Mouse (Mus musculus): ENCODE data around the gene Mnx1. TPM values are rescaled to one million over a fixed set of nuclear protein-coding genes. Genes with fewer than 3 reads are reported as not detected.
"Not testable (repeated sequence)": the region's sequence is repeated elsewhere in the genome, so short reads cannot be mapped to it uniquely, and the experiment has no call there.

The Mnx1 gene
- total and polyA plus RNA-seq, 3 experiments, result not detected

- Histone ChIP-seq H3K36me3 (replicated peaks) (peaks cover 90% of the 10 kb centered on the region), H3K4me1 (ENCODE audit: insufficient read depth, low read depth, low read length) (0 out of 2 replicates have a peak, but pooled peaks cover 2% of the 10 kb centered on the region)
Observed at GRCm38 (mm10) chr5:29452352-29452751, 25.9 kb downstream of the Mnx1 start.

GRCm38 (mm10) chr5:29445275-29445674 lies 33.0 kb downstream of the Mnx1 start:
- Histone ChIP-seq H3K4me3 (ENCODE audit: low read depth, low read length) (no peak overlapping the region), H3K9me3 (replicated peaks) (no peaks in the 10 kb centered on the region), H3K4me1 (ENCODE audit: insufficient read depth, low read depth, low read length) (peaks cover 31% of the 10 kb centered on the region), H3K36me3 (replicated peaks) (peaks cover 96% of the 10 kb centered on the region), H3K27me3 (ENCODE audit: insufficient read depth, low read length) (no peaks in the 10 kb centered on the region)
- ATAC-seq (ENCODE audit: extremely low read depth, insufficient number of reproducible peaks, low FRiP score, poor library complexity, severe bottlenecking), result 0 out of 2 replicates have a peak, but pooled peaks have one; percentile 8
- DNase-seq (ENCODE audit: low spot score), result no peak
- TF ChIP-seq TAL1 (conservative IDR thresholded peaks at IDR 0.05; ENCODE audit: low read depth, low read length) (no peak; the same call in 1 of the 2 replicates), CTCF (IDR thresholded peaks at IDR 0.05; ENCODE audit: low read depth, low read length) (no peak), POLR2AphosphoS5 (IDR thresholded peaks at IDR 0.05; ENCODE audit: insufficient replicate concordance, low read depth, low read length) (no peak), GATA2 (IDR thresholded peaks at IDR 0.05; ENCODE audit: borderline replicate concordance, low read depth, low read length) (no peak), GATA1 (IDR thresholded peaks at IDR 0.05; ENCODE audit: borderline replicate concordance, low read length) (no peak)

More at GRCm38 (mm10) chr5:29452352-29452751, 25.9 kb downstream of the Mnx1 start:
- ATAC-seq (ENCODE audit: extremely low read depth, insufficient number of reproducible peaks, low FRiP score, poor library complexity, severe bottlenecking) (no peak), DNase-seq (ENCODE audit: low spot score) (no peak)
- Histone ChIP-seq H3K9me3 (replicated peaks) (no peaks in the 10 kb centered on the region), H3K27me3 (ENCODE audit: insufficient read depth, low read length) (no peaks in the 10 kb centered on the region), H3K4me3 (ENCODE audit: low read depth, low read length) (no peak overlapping the region)
- TF ChIP-seq TAL1 (conservative IDR thresholded peaks at IDR 0.05; ENCODE audit: low read depth, low read length) (no peak), CTCF (IDR thresholded peaks at IDR 0.05; ENCODE audit: low read depth, low read length) (no peak), POLR2AphosphoS5 (IDR thresholded peaks at IDR 0.05; ENCODE audit: insufficient replicate concordance, low read depth, low read length) (no peak), GATA2 (IDR thresholded peaks at IDR 0.05; ENCODE audit: borderline replicate concordance, low read depth, low read length) (no peak), GATA1 (IDR thresholded peaks at IDR 0.05; ENCODE audit: borderline replicate concordance, low read length) (no peak)

GRCm38 (mm10) chr5:29436728-29437127 lies 41.5 kb downstream of the Mnx1 start:
- Histone ChIP-seq H3K4me3 (ENCODE audit: low read depth, low read length) (peak overlapping the region; percentile 86; the same call in 1 of the 2 replicates), H3K4me1 (ENCODE audit: insufficient read depth, low read depth, low read length) (peaks cover 53% of the 10 kb centered on the region), H3K36me3 (replicated peaks) (peaks cover 65% of the 10 kb centered on the region)
- ATAC-seq (ENCODE audit: extremely low read depth, insufficient number of reproducible peaks, low FRiP score, poor library complexity, severe bottlenecking); H3K9me3 ChIP-seq (replicated peaks); H3K27me3 ChIP-seq (ENCODE audit: insufficient read depth, low read length); DNase-seq (ENCODE audit: low spot score): not testable (repeated sequence)

GRCm38 (mm10) chr5:29435491-29435890 lies 42.8 kb downstream of the Mnx1 start:
- ATAC-seq (ENCODE audit: extremely low read depth, insufficient number of reproducible peaks, low FRiP score, poor library complexity, severe bottlenecking), result no peak
- TF ChIP-seq CTCF (IDR thresholded peaks at IDR 0.05; ENCODE audit: low read depth, low read length) (no peak), GATA1 (IDR thresholded peaks at IDR 0.05; ENCODE audit: borderline replicate concordance, low read length) (no peak), POLR2AphosphoS5 (IDR thresholded peaks at IDR 0.05; ENCODE audit: insufficient replicate concordance, low read depth, low read length) (no peak), GATA2 (IDR thresholded peaks at IDR 0.05; ENCODE audit: borderline replicate concordance, low read depth, low read length) (no peak), TAL1 (conservative IDR thresholded peaks at IDR 0.05; ENCODE audit: low read depth, low read length) (no peak)
- H3K36me3 ChIP-seq (replicated peaks), result peaks cover 53% of the 10 kb centered on the region

GRCm38 (mm10) chr5:29434872-29435358 lies 43.4 kb downstream of the Mnx1 start:
- Histone ChIP-seq H3K4me3 (ENCODE audit: low read depth, low read length) (peak overlapping the region; percentile 86), H3K9me3 (replicated peaks) (no peaks in the 10 kb centered on the region), H3K36me3 (replicated peaks) (peaks cover 47% of the 10 kb centered on the region), H3K27me3 (ENCODE audit: insufficient read depth, low read length) (peaks cover 11% of the 10 kb centered on the region), H3K4me1 (ENCODE audit: insufficient read depth, low read depth, low read length) (peaks cover 48% of the 10 kb centered on the region)
- DNase-seq (ENCODE audit: low spot score), result peak; percentile 24
- TF ChIP-seq GATA1 (IDR thresholded peaks at IDR 0.05; ENCODE audit: borderline replicate concordance, low read length) (no peak), GATA2 (IDR thresholded peaks at IDR 0.05; ENCODE audit: borderline replicate concordance, low read depth, low read length) (no peak), CTCF (IDR thresholded peaks at IDR 0.05; ENCODE audit: low read depth, low read length) (no peak), POLR2AphosphoS5 (IDR thresholded peaks at IDR 0.05; ENCODE audit: insufficient replicate concordance, low read depth, low read length) (no peak), TAL1 (conservative IDR thresholded peaks at IDR 0.05; ENCODE audit: low read depth, low read length) (no peak)
- no peak for ATAC-seq (ENCODE audit: extremely low read depth, insufficient number of reproducible peaks, low FRiP score, poor library complexity, severe bottlenecking)

More at GRCm38 (mm10) chr5:29435491-29435890, 42.8 kb downstream of the Mnx1 start:
- H3K9me3 ChIP-seq (replicated peaks), result no peaks in the 10 kb centered on the region
- peaks cover 52% of the 10 kb centered on the region for H3K4me1 ChIP-seq (ENCODE audit: insufficient read depth, low read depth, low read length)
- peaks cover 11% of the 10 kb centered on the region for H3K27me3 ChIP-seq (ENCODE audit: insufficient read depth, low read length)
- no peak for DNase-seq (ENCODE audit: low spot score)
- H3K4me3 ChIP-seq (ENCODE audit: low read depth, low read length), result peak overlapping the region; percentile 86

- ATAC-seq (ENCODE audit: extremely low read depth, insufficient number of reproducible peaks, low FRiP score, poor library complexity, severe bottlenecking) (peak; percentile 93), DNase-seq (ENCODE audit: low spot score) (peak; percentile 82)
- TF ChIP-seq POLR2AphosphoS5 (IDR thresholded peaks at IDR 0.05; ENCODE audit: insufficient replicate concordance, low read depth, low read length) (no peak), TAL1 (conservative IDR thresholded peaks at IDR 0.05; ENCODE audit: low read depth, low read length) (no peak), CTCF (IDR thresholded peaks at IDR 0.05; ENCODE audit: low read depth, low read length) (no peak), GATA1 (IDR thresholded peaks at IDR 0.05; ENCODE audit: borderline replicate concordance, low read length) (no peak), GATA2 (IDR thresholded peaks at IDR 0.05; ENCODE audit: borderline replicate concordance, low read depth, low read length) (no peak)
- Histone ChIP-seq H3K4me1 (ENCODE audit: insufficient read depth, low read depth, low read length) (peaks cover 47% of the 10 kb centered on the region), H3K36me3 (replicated peaks) (peaks cover 41% of the 10 kb centered on the region), H3K9me3 (replicated peaks) (no peaks in the 10 kb centered on the region), H3K27me3 (ENCODE audit: insufficient read depth, low read length) (peaks cover 11% of the 10 kb centered on the region), H3K4me3 (ENCODE audit: low read depth, low read length) (peak within 1 kb of the TSS; percentile 86)
Observed at GRCm38 (mm10) chr5:29434228-29434871, 43.9 kb downstream of the Mnx1 start, which contains the start of gene Nom1. Gene Nom1 (plus strand): TSS chr5:29434664.

GRCm38 (mm10) chr5:29423330-29423729 lies 54.9 kb downstream of the Mnx1 start:
- peaks cover 37% of the 10 kb centered on the region for H3K27me3 ChIP-seq (ENCODE audit: insufficient read depth, low read length)
- H3K4me1 ChIP-seq (ENCODE audit: insufficient read depth, low read depth, low read length); ATAC-seq (ENCODE audit: extremely low read depth, insufficient number of reproducible peaks, low FRiP score, poor library complexity, severe bottlenecking); H3K36me3 ChIP-seq (replicated peaks); H3K9me3 ChIP-seq (replicated peaks); DNase-seq (ENCODE audit: low spot score); H3K4me3 ChIP-seq (ENCODE audit: low read depth, low read length): not testable (repeated sequence)

All from G1E (cell line).